Mouse (Mus musculus) heart, postnatal 0 days (tissue): Measurements from ENCODE around the gene Ell. TPM values are rescaled to one million over a fixed set of nuclear protein-coding genes. Genes with fewer than 3 reads are reported as not detected.

Source experiments
- ATAC-seq: fragments of 200-750 bp; cut with Nextera tagmentation; 2 replicates; pipeline ENCODE4 v1.8.0; 2017; ENCODE audit warnings: low read depth, moderate number of reproducible peaks, moderate library complexity; ENCODE audit not compliant: insufficient read depth
- DNase-seq: peaks from one replicate; pipeline ENCODE4 v3.0.0-alpha.2; 2016; ENCODE audit warnings: low spot score
- H3K27ac ChIP-seq: fragments of 300-500 bp; sonication (generic); 2 replicates; pipeline ENCODE4 v1.5.1; 2014; ENCODE audit warnings: low read depth, mild to moderate bottlenecking
- H3K27me3 ChIP-seq: fragments of 300-500 bp; sonication (generic); 2 replicates; pipeline ENCODE4 v1.6.1; 2014; ENCODE audit warnings: low read length, mixed read lengths; ENCODE audit not compliant: control insufficient read depth, insufficient read depth
- H3K36me3 ChIP-seq: fragments of 300-500 bp; sonication (generic); replicated peaks from 2 replicates; pipeline ENCODE4 v1.6.1; 2014; ENCODE audit warnings: low read length, mixed read lengths; ENCODE audit not compliant: control insufficient read depth, insufficient read depth
- H3K4me1 ChIP-seq: fragments of 300-500 bp; sonication (generic); 2 replicates; pipeline ENCODE4 v1.6.1; 2014; ENCODE audit warnings: antibody characterized with exemption; ENCODE audit not compliant: control insufficient read depth, insufficient read depth
- H3K4me2 ChIP-seq: fragments of 300-500 bp; sonication (generic); 2 replicates; pipeline ENCODE4 v1.6.1; 2014; ENCODE audit warnings: low read depth, mild to moderate bottlenecking, low read length, moderate library complexity
- H3K4me3 ChIP-seq: fragments of 300-500 bp; sonication (generic); 2 replicates; pipeline ENCODE4 v1.5.1; 2014; ENCODE audit warnings: low read depth, low read length
- H3K9ac ChIP-seq: fragments of 300-500 bp; sonication (generic); replicated peaks from 2 replicates; pipeline ENCODE4 v1.6.1; 2014; ENCODE audit warnings: low read depth, low read length, mixed read lengths
- H3K9me3 ChIP-seq: fragments of 300-500 bp; sonication (generic); replicated peaks from 2 replicates; pipeline ENCODE4 v1.6.1; 2016; ENCODE audit warnings: low read length; ENCODE audit not compliant: control insufficient read depth
- CTCF ChIP-seq: IDR thresholded peaks from 2 replicates; pipeline ENCODE4 v1.5.1; 2016; ENCODE audit warnings: antibody characterized with exemption, control low read depth, low read depth
- EP300 ChIP-seq: IDR thresholded peaks from 2 replicates; pipeline ENCODE4 v1.6.1; 2016; ENCODE audit warnings: antibody characterized with exemption, low read depth
- WGBS: fragments of 180-500 bp; shearing (Covaris S2); extraction: QIAGEN DNeasy Blood & Tissue Kit; methylation state at CpG from one replicate; pipeline ENCODE4 v1.1.7; 2014; 5-methylcytosine and 5-hydroxymethylcytosine counted together
- polyA plus RNA-seq: library from polyadenylated mRNA; unstranded; fragments of >200 nt; fragmentation: Nextera tagmentation; extraction: Ambion mirVana; gene quantifications from 2 replicates; pipeline ENCODE4 v1.2.1, GENCODE M21; 2015
- total RNA-seq: library from RNA; depleted of rRNA; stranded (reverse); fragments of >200 nt; gene quantifications from 2 replicates; pipeline ENCODE4 v1.2.3, GENCODE M21; 2014; ENCODE audit warnings: low replicate concordance

Ell gene
- total and polyA plus RNA-seq, 2 experiments from 2014 or later, result 7.3 to 9.1 TPM

DNA sequence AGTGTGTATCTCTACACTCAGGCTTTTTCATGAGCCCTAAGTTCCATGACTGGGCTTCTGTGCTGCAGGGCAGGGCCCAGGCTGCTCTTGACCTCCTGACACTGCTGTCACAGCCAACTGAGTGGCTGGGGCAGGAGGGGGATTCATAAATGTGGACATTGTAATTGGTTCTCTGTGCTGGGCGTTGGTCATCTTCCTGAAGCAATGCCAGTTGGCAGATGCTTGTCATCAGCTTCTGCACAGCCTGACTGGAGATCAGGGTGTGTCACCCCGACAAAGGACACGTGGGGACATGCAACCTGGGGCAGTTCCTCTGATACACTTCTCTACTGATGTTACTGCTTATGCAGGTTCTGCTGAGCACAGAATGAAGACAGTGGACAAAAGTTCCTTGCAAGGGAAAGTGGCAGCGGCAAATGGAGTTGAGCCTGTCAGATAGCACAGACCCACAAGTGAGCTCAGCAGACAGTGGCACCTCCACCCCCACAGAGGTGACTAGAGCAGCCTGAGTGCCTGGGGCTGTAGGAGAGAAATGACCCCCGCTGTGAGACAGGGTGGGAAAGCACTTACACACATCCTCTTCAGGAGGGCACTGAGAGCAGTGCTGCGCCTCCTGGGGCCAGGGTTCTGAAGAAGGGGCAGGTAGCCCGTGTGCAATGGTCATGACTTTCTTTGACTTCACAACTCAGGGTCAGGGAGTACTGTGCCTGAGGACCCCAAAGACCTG, 22.7 kb downstream of the Ell start:
- Histone ChIP-seq H3K36me3 (no peaks in the 10 kb centered on the region), H3K27ac (peak overlapping the region; percentile 21), H3K9me3 (no peaks in the 10 kb centered on the region), H3K4me2 (no peak overlapping the region), H3K9ac (no peak overlapping the region), H3K4me1 (peaks cover 75% of the 10 kb centered on the region), H3K4me3 (no peak overlapping the region), H3K27me3 (no peaks in the 10 kb centered on the region)
- DNase-seq (no peak), ATAC-seq (peak; percentile 29; the same call in 1 of the 2 replicates)
- TF ChIP-seq EP300, result no peak
- no peak for TF ChIP-seq CTCF
- 41% methylated on average over 7 of the region's 7 CpGs for WGBS

GRCm38 (mm10) chr8:70562802-70563201, 23.5 kb downstream of the Ell start:
- Histone ChIP-seq H3K27me3 (no peaks in the 10 kb centered on the region), H3K36me3 (no peaks in the 10 kb centered on the region), H3K4me3 (no peak overlapping the region), H3K9ac (no peak overlapping the region), H3K4me1 (peaks cover 76% of the 10 kb centered on the region), H3K27ac (no peak overlapping the region), H3K4me2 (no peak overlapping the region), H3K9me3 (no peaks in the 10 kb centered on the region)
- TF ChIP-seq EP300 (no peak), CTCF (no peak)
- 60% methylated on average over 3 of the region's 3 CpGs for WGBS
- ATAC-seq, result no peak
- no peak for DNase-seq

GRCm38 (mm10) chr8:70563763-70564387, 24.6 kb downstream of the Ell start:
- H3K4me3 ChIP-seq, result no peak overlapping the region
- 81% methylated on average over 6 of the region's 6 CpGs for WGBS
- H3K9me3 ChIP-seq, result no peaks in the 10 kb centered on the region
- peaks cover 65% of the 10 kb centered on the region for H3K4me1 ChIP-seq
- H3K4me2 ChIP-seq, result no peak overlapping the region
- TF ChIP-seq EP300 (no peak), CTCF (no peak)
- H3K27ac ChIP-seq, result no peak overlapping the region
- no peak overlapping the region for H3K9ac ChIP-seq
- H3K36me3 ChIP-seq, result no peaks in the 10 kb centered on the region
- DNase-seq, result no peak
- ATAC-seq, result no peak
- H3K27me3 ChIP-seq, result no peaks in the 10 kb centered on the region

DNA sequence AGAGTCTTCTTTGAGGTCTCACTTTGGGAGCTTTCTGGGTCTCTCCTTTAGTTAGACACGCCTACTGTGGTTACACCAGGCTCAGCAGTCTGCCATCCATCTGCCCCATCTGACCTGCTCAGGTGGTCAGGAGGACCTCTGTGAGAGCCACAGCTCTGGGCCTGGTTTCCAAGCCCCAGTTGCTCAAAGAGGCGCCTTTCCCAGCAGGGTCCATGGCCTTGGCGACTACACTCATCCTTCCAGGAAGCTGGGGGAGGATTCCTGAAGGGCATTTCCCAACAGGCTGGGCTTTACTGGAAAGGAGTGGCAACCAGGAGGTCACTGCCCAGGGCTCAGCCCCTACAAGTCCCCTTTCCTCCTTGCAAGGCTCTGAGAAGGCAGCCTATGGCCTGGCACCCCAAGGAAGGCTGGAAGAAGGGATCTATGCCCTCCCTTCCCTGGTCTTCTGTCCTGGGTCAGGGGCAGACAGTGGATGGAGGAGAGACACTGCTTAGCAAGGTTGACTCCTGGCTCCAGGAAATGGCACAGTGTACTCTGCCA, 25.5 kb downstream of the Ell start:
- Histone ChIP-seq H3K9me3 (no peaks in the 10 kb centered on the region), H3K36me3 (no peaks in the 10 kb centered on the region), H3K27me3 (no peaks in the 10 kb centered on the region), H3K4me2 (no peak overlapping the region), H3K9ac (no peak overlapping the region), H3K4me3 (no peak overlapping the region), H3K27ac (peak overlapping the region; percentile 41; the same call in 1 of the 2 replicates), H3K4me1 (peaks cover 64% of the 10 kb centered on the region)
- WGBS, result 71% methylated on average over 3 of the region's 3 CpGs
- DNase-seq (no peak), ATAC-seq (no peak)
- TF ChIP-seq EP300, result no peak
- no peak for TF ChIP-seq CTCF

DNA sequence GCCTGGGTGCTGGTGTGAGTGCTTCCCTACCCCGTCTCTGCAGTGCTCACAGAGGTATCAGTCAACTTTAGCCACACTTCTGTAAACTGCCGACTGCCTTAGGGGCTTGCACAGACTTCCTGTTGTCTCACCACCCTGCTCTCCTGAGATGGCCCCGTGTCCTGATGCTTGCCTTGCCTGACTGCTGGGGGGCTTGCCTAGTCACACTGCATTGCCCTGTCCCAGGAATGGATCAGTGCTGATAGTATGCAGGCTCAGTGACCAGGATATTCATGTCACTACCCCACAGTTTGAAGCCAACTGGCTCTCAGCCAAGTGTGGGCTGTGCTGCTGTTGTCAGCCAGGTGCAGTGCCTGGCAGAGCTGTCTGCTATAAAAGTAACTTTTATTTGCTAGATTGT, 26.3 kb downstream of the Ell start:
- ATAC-seq (peak; percentile 50), DNase-seq (no peak)
- peaks cover 63% of the 10 kb centered on the region for H3K4me1 ChIP-seq
- peak overlapping the region; percentile 41 for H3K27ac ChIP-seq
- H3K36me3 ChIP-seq, result no peaks in the 10 kb centered on the region
- no peaks in the 10 kb centered on the region for H3K9me3 ChIP-seq
- H3K4me2 ChIP-seq, result no peak overlapping the region
- WGBS, result 16% methylated on average over 3 of the region's 3 CpGs
- H3K4me3 ChIP-seq, result no peak overlapping the region
- H3K27me3 ChIP-seq, result no peaks in the 10 kb centered on the region
- TF ChIP-seq CTCF, result no peak
- no peak for TF ChIP-seq EP300
- H3K9ac ChIP-seq, result no peak overlapping the region
